ENCODE assay signal across 35 mouse cellular contexts in the genomic region with DNA sequence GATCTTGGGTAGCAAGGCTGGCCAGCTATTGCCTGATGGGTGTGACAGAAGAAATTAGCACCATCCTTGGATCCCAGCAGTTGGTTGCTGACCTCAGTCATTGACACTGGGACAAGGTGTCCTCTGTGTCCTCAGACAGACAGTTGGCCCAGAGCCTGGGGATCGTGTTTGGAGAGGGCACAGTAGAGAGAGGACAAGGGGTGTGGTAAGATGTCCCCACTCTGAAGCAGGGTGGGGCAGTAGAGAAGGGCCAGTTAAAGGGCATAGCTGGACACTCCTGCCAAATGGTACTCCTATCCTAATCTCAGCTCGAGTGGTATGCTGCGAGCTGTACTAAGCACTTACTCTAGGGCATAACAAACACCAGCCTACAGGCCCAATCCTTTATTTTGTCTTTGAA. TPM values are rescaled to one million over a fixed set of nuclear protein-coding genes. Genes with fewer than 3 reads are reported as not detected.
A peak's percentile ranks its signal among the peaks of the same experiment; 100 is the strongest.
DNase-seq lines count a peak whose midpoint lies in the region; ATAC-seq lines count a peak whose summit lies in the region.
"Had no signal": no experiment of that assay in that cellular context is flagged by ENCODE, and none has a peak within 500 bp of the region (broad histone marks: within the 10 kb centered on the region; RNA-seq: fewer than 3 reads in every experiment).

No protein-coding gene starts in this region.

- intact Hi-C loops in heart, postnatal 10 days (cut with DNase I): loop anchor here (5.0 kb wide), 1 partner anchor 74 kb away; no protein-coding TSS in a partner anchor

- H3K9ac ChIP-seq in heart, embryonic 11.5 days (ENCODE audit: low read depth, low read length): no peak overlapping the region
- no peak overlapping the region for H3K9ac ChIP-seq in lung, embryonic 16.5 days (ENCODE audit: low read length)
- H3K9ac ChIP-seq: embryonic facial prominence, embryonic 13.5 days; forebrain, embryonic 15.5 days; hindbrain, embryonic 13.5 days; limb, embryonic 12.5 days; liver, embryonic 12.5 days; liver, postnatal 0 days had no signal

- DNase-seq in heart, adult 18-20 months: peak; percentile 10 to 19
- peak; percentile 45 to 48 for DNase-seq in heart, postnatal 10 days
- DNase-seq in lung, postnatal 36 days: peak; percentile 46
- DNase-seq in cerebellum, adult 9-11 months: no peak
- DNase-seq: adrenal gland, postnatal 10 days; cerebellum, adult 11 months; cerebellum, adult 9-10 months; gastrocnemius, postnatal 25 days; kidney, adult 11 months; kidney, postnatal 36 days; liver, postnatal 0 days; spleen, adult 18-20 months; thymus, adult 18-20 months; thymus, postnatal 25 days had no signal

- no peaks in the 10 kb centered on the region for H3K27me3 ChIP-seq in heart, embryonic 11.5 days (ENCODE audit: control insufficient read depth, insufficient read depth, low read length)
- H3K27me3 ChIP-seq in lung, embryonic 16.5 days (ENCODE audit: control insufficient read depth, insufficient read depth, low read depth, low read length): no peaks in the 10 kb centered on the region
- H3K27me3 ChIP-seq: embryonic facial prominence, embryonic 13.5 days; forebrain, embryonic 15.5 days; hindbrain, embryonic 13.5 days; limb, embryonic 12.5 days; liver, embryonic 12.5 days had no signal

- no peak for ATAC-seq in heart, embryonic 11.5 days (replicated peaks; ENCODE audit: insufficient number of reproducible peaks, low FRiP score, low TSS enrichment)
- peak; percentile 34; the same call in 1 of the 2 replicates for ATAC-seq in lung, embryonic 16.5 days (ENCODE audit: low read depth)
- ATAC-seq in activated CD4-positive, CD25-positive, alpha-beta regulatory T cell, adult 4 months: no peak
- ATAC-seq: forebrain, embryonic 15.5 days; liver, embryonic 12.5 days; liver, postnatal 0 days; midbrain, embryonic 16.5 days had no signal

- H3K4me1 ChIP-seq in heart, embryonic 11.5 days (ENCODE audit: control insufficient read depth, insufficient read depth, low read length): no peaks in the 10 kb centered on the region
- H3K4me1 ChIP-seq in lung, embryonic 16.5 days (replicated peaks; ENCODE audit: control insufficient read depth, insufficient read depth, low read length): no peaks in the 10 kb centered on the region
- H3K4me1 ChIP-seq: embryonic facial prominence, embryonic 13.5 days; forebrain, embryonic 10.5 days; forebrain, embryonic 15.5 days; hindbrain, embryonic 13.5 days; limb, embryonic 12.5 days; liver, embryonic 12.5 days; midbrain, embryonic 10.5 days had no signal

- H3K9me3 ChIP-seq in heart, embryonic 11.5 days (replicated peaks; ENCODE audit: control insufficient read depth, low read length): no peaks in the 10 kb centered on the region
- H3K9me3 ChIP-seq in lung, embryonic 16.5 days (ENCODE audit: control insufficient read depth, low read length): no peaks in the 10 kb centered on the region
- H3K9me3 ChIP-seq: embryonic facial prominence, embryonic 13.5 days; forebrain, embryonic 10.5 days; forebrain, embryonic 15.5 days; G1E; hindbrain, embryonic 13.5 days; limb, embryonic 12.5 days; liver, embryonic 12.5 days; midbrain, embryonic 10.5 days had no signal

- 69% methylated on average over 3 of the region's 3 CpGs for WGBS in heart, embryonic 11.5 days (ENCODE audit: insufficient replicate concordance)
- 68% methylated on average over 3 of the region's 3 CpGs for WGBS in lung, embryonic 16.5 days

- no peaks in the 10 kb centered on the region for H3K36me3 ChIP-seq in heart, embryonic 11.5 days (ENCODE audit: control insufficient read depth, insufficient read depth, low read length)
- H3K36me3 ChIP-seq in lung, embryonic 16.5 days (ENCODE audit: control insufficient read depth, insufficient read depth, low read length): no peaks in the 10 kb centered on the region
- H3K36me3 ChIP-seq: embryonic facial prominence, embryonic 13.5 days; forebrain, embryonic 10.5 days; forebrain, embryonic 15.5 days; G1E; hindbrain, embryonic 13.5 days; limb, embryonic 12.5 days; liver, embryonic 12.5 days; midbrain, embryonic 10.5 days had no signal

- H3K4me3 ChIP-seq in heart, embryonic 11.5 days (ENCODE audit: low read depth, low read length): no peak overlapping the region
- no peak overlapping the region for H3K4me3 ChIP-seq in lung, embryonic 16.5 days (ENCODE audit: low read length)
- H3K4me3 ChIP-seq: embryonic facial prominence, embryonic 13.5 days; forebrain, embryonic 10.5 days; forebrain, embryonic 15.5 days; heart, adult 2 months; hindbrain, embryonic 13.5 days; layer of hippocampus, adult 2 months; left cerebral cortex, adult 2 months; limb, embryonic 12.5 days; liver, embryonic 12.5 days; midbrain, embryonic 10.5 days had no signal

- H3K4me2 ChIP-seq in heart, embryonic 11.5 days: no peak overlapping the region
- no peak overlapping the region for H3K4me2 ChIP-seq in lung, embryonic 16.5 days (ENCODE audit: low read depth, low read length)
- H3K4me2 ChIP-seq: embryonic facial prominence, embryonic 13.5 days; forebrain, embryonic 15.5 days; hindbrain, embryonic 13.5 days; limb, embryonic 12.5 days; liver, embryonic 12.5 days had no signal

- H3K27ac ChIP-seq in heart, embryonic 11.5 days (ENCODE audit: low read depth, low read length): no peak overlapping the region
- H3K27ac ChIP-seq in lung, embryonic 16.5 days (ENCODE audit: low read length): no peak overlapping the region
- H3K27ac ChIP-seq: embryonic facial prominence, embryonic 13.5 days; forebrain, embryonic 10.5 days; forebrain, embryonic 15.5 days; heart, adult 2 months; hindbrain, embryonic 13.5 days; layer of hippocampus, adult 2 months; left cerebral cortex, adult 2 months; limb, embryonic 12.5 days; liver, embryonic 12.5 days; midbrain, embryonic 10.5 days had no signal

RNA-seq across cellular contexts. Expression of a gene that starts 33.6 kb away (rescaled TPM):
- total RNA-seq in heart, adult 18-20 months (2021): not detected
- polyA plus RNA-seq in heart, embryonic 11.5 days (2014; fragmentation: Nextera tagmentation; extraction: Ambion mirVana): 0.07 and 0.20 TPM in 2 replicates
- not detected for total RNA-seq in heart, postnatal 10 days (2021)
- 11.5 and 13.9 TPM in 2 replicates for polyA plus RNA-seq in lung, embryonic 16.5 days (2015; fragmentation: Nextera tagmentation; extraction: Ambion mirVana)
- polyA plus RNA-seq in activated CD4-positive, CD25-positive, alpha-beta regulatory T cell, adult 4 months (2017; shearing (Covaris generic)): not detected
- total RNA-seq: common myeloid progenitor, adult 5-6 weeks; gastrocnemius, adult 18-20 months; gastrocnemius, postnatal 25 days; heart, adult 2 months; heart, postnatal 36 days; left cerebral cortex, postnatal 25 days; megakaryocyte progenitor cell, adult 5-6 weeks; neutrophil, adult 5-6 weeks had no signal
- polyA plus RNA-seq: forebrain, embryonic 15.5 days; G1E; hindbrain, embryonic 13.5 days; liver, embryonic 12.5 days; liver, postnatal 0 days; midbrain, embryonic 16.5 days had no signal

Comparison
In these comparisons a context has a peak if more than half of its experiments do, and no peak if none do; other contexts are left out.
1. RNA of a gene that starts 33.6 kb away (polyA plus RNA-seq): 11.5 to 13.9 TPM in lung, embryonic 16.5 days; 0.07 to 0.20 TPM in heart, embryonic 11.5 days and not detected in activated CD4-positive, CD25-positive, alpha-beta regulatory T cell, adult 4 months; every median in the first group is over 10 times any median in the second.